ENCODE assay signal across 9 mouse cellular contexts in genomic region chr5:122344260-122344659, GRCm38 (mm10). TPM values are rescaled to one million over a fixed set of nuclear protein-coding genes. Genes with fewer than 3 reads are reported as not detected.
DNase-seq lines count a peak whose midpoint lies in the region; ATAC-seq and TF ChIP-seq lines count a peak whose summit lies in the region.
"Had no signal": no experiment of that assay in that cellular context is flagged by ENCODE, and none has a peak within 500 bp of the region (broad histone marks: within the 10 kb centered on the region; RNA-seq: fewer than 3 reads in every experiment).

No protein-coding gene starts in this region.

- no peaks in the 10 kb centered on the region; the same call in 1 of the 2 replicates for H3K9me3 ChIP-seq in forebrain, embryonic 10.5 days
- H3K9me3 ChIP-seq in forebrain, embryonic 16.5 days (ENCODE audit: control insufficient read depth, low read length) = no peaks in the 10 kb centered on the region
- no peaks in the 10 kb centered on the region for H3K9me3 ChIP-seq in heart, embryonic 10.5 days
- H3K9me3 ChIP-seq: lung, embryonic 15.5 days had no signal

- WGBS in forebrain, embryonic 10.5 days = 11% methylated on average over 5 of the region's 5 CpGs
- 8% methylated on average over 5 of the region's 5 CpGs for WGBS in forebrain, embryonic 16.5 days
- whole genome bisulfite sequencing in heart, embryonic 10.5 days = 6% methylated on average over 5 of the region's 5 CpGs
- 15% methylated on average over 5 of the region's 5 CpGs for WGBS in macrophage (ENCODE audit: missing documents)

- H3K4me1 ChIP-seq in forebrain, embryonic 10.5 days = no peaks in the 10 kb centered on the region
- H3K4me1 ChIP-seq in forebrain, embryonic 16.5 days (replicated peaks; ENCODE audit: control insufficient read depth, insufficient read depth, low read length) = no peaks in the 10 kb centered on the region
- H3K4me1 ChIP-seq in cortical plate, adult 2 months (ENCODE audit: control insufficient read depth, insufficient read depth, low read length) = no peaks in the 10 kb centered on the region
- H3K4me1 ChIP-seq in heart, embryonic 10.5 days = peaks cover 2% of the 10 kb centered on the region; the same call in 1 of the 2 replicates
- H3K4me1 ChIP-seq: lung, embryonic 15.5 days had no signal

- no peak overlapping the region for H3K4me2 ChIP-seq in forebrain, embryonic 16.5 days (ENCODE audit: low read length)
- H3K4me2 ChIP-seq: lung, embryonic 15.5 days had no signal

- H3K79me2 ChIP-seq in macrophage (ENCODE audit: inconsistent target) = no peaks in the 10 kb centered on the region

- H3K36me3 ChIP-seq in forebrain, embryonic 10.5 days (replicated peaks) = no peaks in the 10 kb centered on the region
- H3K36me3 ChIP-seq in forebrain, embryonic 16.5 days (ENCODE audit: control insufficient read depth, insufficient read depth) = no peaks in the 10 kb centered on the region
- H3K36me3 ChIP-seq in heart, embryonic 10.5 days = no peaks in the 10 kb centered on the region
- no peaks in the 10 kb centered on the region for H3K36me3 ChIP-seq in macrophage (ENCODE audit: inconsistent target)
- H3K36me3 ChIP-seq: lung, embryonic 15.5 days had no signal

- peak; percentile 77 for DNase-seq in forebrain, embryonic 10.5 days (ENCODE audit: extremely low spot score, low spot score)
- DNase-seq in ZHBTc4 (ENCODE audit: low read depth, low spot score) = peak; percentile 85
- DNase-seq in heart, embryonic 10.5 days (ENCODE audit: low spot score) = peak; percentile 90
- peak; percentile 58 to 82 for DNase-seq in layer of hippocampus, adult 2 months (ENCODE audit: low spot score in 2 of 2)
- peak; percentile 69 for DNase-seq in spleen, adult 12 weeks (ENCODE audit: low spot score)

- peak; percentile 87 for TF ChIP-seq CTCF in cortical plate, adult 2 months (IDR thresholded peaks at IDR 0.05; ENCODE audit: extremely low read depth, insufficient read depth, low read length)
- peak; percentile 93 for TF ChIP-seq CTCF in layer of hippocampus, adult 2 months (conservative IDR thresholded peaks at IDR 0.05)

- no peak overlapping the region for H3K9ac ChIP-seq in forebrain, embryonic 16.5 days (replicated peaks; ENCODE audit: low read depth, low read length)
- H3K9ac ChIP-seq: lung, embryonic 15.5 days had no signal

- no peak for ATAC-seq in forebrain, embryonic 16.5 days

- TF ChIP-seq POLR2A in cortical plate, adult 2 months (IDR thresholded peaks at IDR 0.05; ENCODE audit: extremely low read depth, insufficient read depth, low read length) = no peak

- H3K27me3 ChIP-seq in forebrain, embryonic 10.5 days (ENCODE audit: poor library complexity, severe bottlenecking) = no peaks in the 10 kb centered on the region
- H3K27me3 ChIP-seq in forebrain, embryonic 16.5 days (replicated peaks; ENCODE audit: control insufficient read depth, insufficient read depth, low read length) = no peaks in the 10 kb centered on the region
- H3K27me3 ChIP-seq in heart, embryonic 10.5 days (ENCODE audit: insufficient read depth, poor library complexity, severe bottlenecking) = no peaks in the 10 kb centered on the region
- H3K27me3 ChIP-seq: lung, embryonic 15.5 days had no signal

- H3K27ac ChIP-seq in forebrain, embryonic 10.5 days = no peak overlapping the region
- H3K27ac ChIP-seq in forebrain, embryonic 16.5 days (ENCODE audit: low read length) = no peak overlapping the region
- H3K27ac ChIP-seq in cortical plate, adult 2 months (ENCODE audit: insufficient read depth, low read length) = no peak overlapping the region
- H3K27ac ChIP-seq in heart, embryonic 10.5 days = no peak overlapping the region
- H3K27ac ChIP-seq in layer of hippocampus, adult 2 months = no peak overlapping the region
- peak overlapping the region; percentile 36 for H3K27ac ChIP-seq in macrophage
- H3K27ac ChIP-seq: lung, embryonic 15.5 days had no signal

- H3K4me3 ChIP-seq in forebrain, embryonic 10.5 days = no peak overlapping the region
- H3K4me3 ChIP-seq in forebrain, embryonic 16.5 days (replicated peaks; ENCODE audit: low read length) = no peak overlapping the region
- H3K4me3 ChIP-seq in cortical plate, adult 2 months (ENCODE audit: insufficient read depth, low read length) = no peak overlapping the region
- no peak overlapping the region for H3K4me3 ChIP-seq in heart, embryonic 10.5 days
- H3K4me3 ChIP-seq in layer of hippocampus, adult 2 months = no peak overlapping the region
- no peak overlapping the region for H3K4me3 ChIP-seq in macrophage (ENCODE audit: inconsistent target)
- H3K4me3 ChIP-seq: lung, embryonic 15.5 days had no signal

RNA-seq across cellular contexts. Expression of gene Rad9b, which starts 9.8 kb away (rescaled TPM):
- polyA plus RNA-seq in forebrain, embryonic 10.5 days (2016; fragmentation: Nextera tagmentation; extraction: Ambion mirVana) = 10.7 and 11.0 TPM in 2 replicates
- polyA plus RNA-seq in forebrain, embryonic 16.5 days (2015; fragmentation: Nextera tagmentation; extraction: Ambion mirVana) = 19.2 and 19.7 TPM in 2 replicates
- polyA plus RNA-seq in cortical plate, adult 2 months (2012; rRNA removed) = 9.5 and 10.4 TPM in 2 replicates
- polyA plus RNA-seq in heart, embryonic 10.5 days (2016; fragmentation: Nextera tagmentation; extraction: Ambion mirVana) = 7.0 and 8.8 TPM in 2 replicates
- total RNA-seq in layer of hippocampus, adult 2 months (2021) = 1 to 10 TPM; 5.1 to 5.9 TPM
- 10 to 100 TPM in 1 of 26 experiments, 1 to 10 TPM in 23, under 1 TPM in 1, not detected in 1; 0.74 to 11.2 (median 6.5) TPM for total RNA-seq in macrophage (2018; cell fraction: chromatin; rRNA removed)
- total RNA-seq in macrophage (2018; cell fraction: cytosol; rRNA removed) = 1 to 10 TPM in 1 of 26 experiments, under 1 TPM in 25; 0.23 to 1.0 (median 0.54) TPM
- 10 to 100 TPM in 1 of 26 experiments, 1 to 10 TPM in 22, under 1 TPM in 3; 0.35 to 10.4 (median 3.7) TPM for total RNA-seq in macrophage (2018; cell fraction: nucleus; rRNA removed)
- 0.75 to 0.90 TPM (median 0.77 TPM) in 3 replicates for polyA plus RNA-seq in macrophage (2018)

RNA-seq across cellular contexts. Expression of gene Vps29, which starts 9.9 kb away (rescaled TPM):
- polyA plus RNA-seq in forebrain, embryonic 10.5 days (2016; fragmentation: Nextera tagmentation; extraction: Ambion mirVana) = 187 and 195 TPM in 2 replicates
- 264 and 288 TPM in 2 replicates for polyA plus RNA-seq in forebrain, embryonic 16.5 days (2015; fragmentation: Nextera tagmentation; extraction: Ambion mirVana)
- polyA plus RNA-seq in cortical plate, adult 2 months (2012; rRNA removed) = 183 and 191 TPM in 2 replicates
- polyA plus RNA-seq in heart, embryonic 10.5 days (2016; fragmentation: Nextera tagmentation; extraction: Ambion mirVana) = 245 and 246 TPM in 2 replicates
- 100 to 1,000 TPM; 173 to 186 TPM for total RNA-seq in layer of hippocampus, adult 2 months (2021)
- total RNA-seq in macrophage (2018; cell fraction: chromatin; rRNA removed) = 100 to 1,000 TPM in 3 of 26 experiments, 10 to 100 TPM in 23; 47.7 to 112 (median 75.0) TPM
- 100 to 1,000 TPM; 133 to 192 (median 154) TPM for total RNA-seq in macrophage (2018; cell fraction: cytosol; rRNA removed)
- 100 to 1,000 TPM in 7 of 26 experiments, 10 to 100 TPM in 19; 56.8 to 130 (median 86.8) TPM for total RNA-seq in macrophage (2018; cell fraction: nucleus; rRNA removed)
- 234 to 353 TPM (median 252 TPM) in 3 replicates for polyA plus RNA-seq in macrophage (2018)

RNA-seq across cellular contexts. Expression of gene Gpn3, which starts 27.4 kb away (rescaled TPM):
- 84.6 and 92.9 TPM in 2 replicates for polyA plus RNA-seq in forebrain, embryonic 10.5 days (2016; fragmentation: Nextera tagmentation; extraction: Ambion mirVana)
- 50.0 and 57.0 TPM in 2 replicates for polyA plus RNA-seq in forebrain, embryonic 16.5 days (2015; fragmentation: Nextera tagmentation; extraction: Ambion mirVana)
- polyA plus RNA-seq in cortical plate, adult 2 months (2012; rRNA removed) = 28.4 and 30.4 TPM in 2 replicates
- polyA plus RNA-seq in heart, embryonic 10.5 days (2016; fragmentation: Nextera tagmentation; extraction: Ambion mirVana) = 70.5 and 83.4 TPM in 2 replicates
- total RNA-seq in layer of hippocampus, adult 2 months (2021) = 10 to 100 TPM; 30.0 to 32.3 TPM
- total RNA-seq in macrophage (2018; cell fraction: chromatin; rRNA removed) = 10 to 100 TPM in 15 of 26 experiments, 1 to 10 TPM in 11; 2.5 to 24.2 (median 10.4) TPM
- total RNA-seq in macrophage (2018; cell fraction: cytosol; rRNA removed) = 10 to 100 TPM in 21 of 26 experiments, 1 to 10 TPM in 5; 8.3 to 17.8 (median 12.5) TPM
- 10 to 100 TPM in 10 of 26 experiments, 1 to 10 TPM in 16; 3.8 to 23.8 (median 8.4) TPM for total RNA-seq in macrophage (2018; cell fraction: nucleus; rRNA removed)
- polyA plus RNA-seq in macrophage (2018) = 16.3 to 20.4 TPM (median 16.8 TPM) in 3 replicates

RNA-seq across cellular contexts. Expression of gene Fam216a, which starts 27.9 kb away (rescaled TPM):
- 86.1 and 90.1 TPM in 2 replicates for polyA plus RNA-seq in forebrain, embryonic 10.5 days (2016; fragmentation: Nextera tagmentation; extraction: Ambion mirVana)
- polyA plus RNA-seq in forebrain, embryonic 16.5 days (2015; fragmentation: Nextera tagmentation; extraction: Ambion mirVana) = 122 and 124 TPM in 2 replicates
- 96.0 and 98.2 TPM in 2 replicates for polyA plus RNA-seq in cortical plate, adult 2 months (2012; rRNA removed)
- 69.5 and 80.8 TPM in 2 replicates for polyA plus RNA-seq in heart, embryonic 10.5 days (2016; fragmentation: Nextera tagmentation; extraction: Ambion mirVana)
- total RNA-seq in layer of hippocampus, adult 2 months (2021) = 10 to 100 TPM; 74.2 to 78.0 TPM
- total RNA-seq in macrophage (2018; cell fraction: chromatin; rRNA removed) = 1 to 10 TPM in 18 of 26 experiments, under 1 TPM in 5, not detected in 3; 0.55 to 7.8 (median 1.9) TPM
- 1 to 10 TPM; 3.1 to 7.5 (median 4.5) TPM for total RNA-seq in macrophage (2018; cell fraction: cytosol; rRNA removed)
- total RNA-seq in macrophage (2018; cell fraction: nucleus; rRNA removed) = 1 to 10 TPM in 24 of 26 experiments, under 1 TPM in 2; 0.83 to 5.4 (median 2.4) TPM
- 3.7 to 8.8 TPM (median 5.3 TPM) in 3 replicates for polyA plus RNA-seq in macrophage (2018)

RNA-seq across cellular contexts. Expression of gene Arpc3, which starts 47.4 kb away (rescaled TPM):
- 91.9 and 98.7 TPM in 2 replicates for polyA plus RNA-seq in forebrain, embryonic 10.5 days (2016; fragmentation: Nextera tagmentation; extraction: Ambion mirVana)
- 161 and 219 TPM in 2 replicates for polyA plus RNA-seq in forebrain, embryonic 16.5 days (2015; fragmentation: Nextera tagmentation; extraction: Ambion mirVana)
- polyA plus RNA-seq in cortical plate, adult 2 months (2012; rRNA removed) = 294 and 320 TPM in 2 replicates
- polyA plus RNA-seq in heart, embryonic 10.5 days (2016; fragmentation: Nextera tagmentation; extraction: Ambion mirVana) = 82.8 and 108 TPM in 2 replicates
- 100 to 1,000 TPM; 261 to 275 TPM for total RNA-seq in layer of hippocampus, adult 2 months (2021)
- total RNA-seq in macrophage (2018; cell fraction: chromatin; rRNA removed) = 100 to 1,000 TPM; 128 to 449 (median 189) TPM
- 100 to 1,000 TPM; 567 to 868 (median 701) TPM for total RNA-seq in macrophage (2018; cell fraction: cytosol; rRNA removed)
- 100 to 1,000 TPM; 137 to 276 (median 167) TPM for total RNA-seq in macrophage (2018; cell fraction: nucleus; rRNA removed)
- 1,088 to 1,432 TPM (median 1,117 TPM) in 3 replicates for polyA plus RNA-seq in macrophage (2018)
